Mouse (Mus musculus): ENCODE results near the gene Dctn1.

Gene Dctn1

GRCm38 (mm10) chr6:83215002-83215666 lies 49.4 kb downstream of the Dctn1 start:
- in situ Hi-C loops (cut with MboI, MseI): no loop called here

DNA sequence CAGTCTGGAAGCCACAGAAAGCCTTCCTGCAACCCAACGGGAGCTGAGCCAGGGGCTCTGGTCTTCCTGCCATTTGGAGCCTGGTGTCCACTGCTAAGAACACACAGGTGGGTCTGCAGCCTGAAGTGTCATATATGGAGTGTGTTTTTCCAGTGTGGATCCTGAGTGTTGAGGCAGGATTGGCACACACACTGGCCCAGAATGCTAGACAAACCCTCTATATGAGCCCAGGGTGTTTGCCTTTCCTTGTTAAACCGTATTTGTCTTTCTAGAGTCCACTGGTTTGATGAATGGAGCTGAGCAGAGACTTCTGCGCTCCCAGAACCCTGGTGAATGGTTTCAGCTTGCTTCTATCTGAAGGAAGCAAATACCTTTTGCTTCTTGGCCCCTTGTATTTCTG lies 54.1 kb downstream of the Dctn1 start, which contains the start of gene Slc4a5:
Gene Slc4a5, plus strand, starts transcription at position 15 of the 400 bp plus-strand sequence.
- in situ Hi-C loops (cut with MboI, MseI): no loop called here

DNA sequence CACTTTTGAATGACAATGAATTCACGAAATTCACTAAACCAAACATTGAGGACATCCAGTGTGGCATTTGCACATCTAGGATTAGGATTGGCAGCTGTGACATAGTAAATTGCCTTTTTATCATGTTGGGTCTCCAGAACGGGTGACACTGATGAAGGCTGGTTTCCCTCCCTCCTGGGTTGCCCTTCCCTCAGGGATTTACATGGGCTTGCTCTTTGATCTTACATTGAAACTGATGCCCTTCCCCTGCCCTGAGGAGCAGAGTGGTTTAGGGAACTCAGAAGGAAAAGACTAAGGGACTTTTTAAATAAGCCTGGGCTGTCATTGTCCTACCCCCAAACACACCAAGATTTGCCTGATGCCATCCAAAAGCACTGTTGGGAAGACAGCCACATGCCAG lies 65.8 kb downstream of the Dctn1 start:
- in situ Hi-C loops (cut with MboI, MseI): no loop called here

GRCm38 (mm10) chr6:83233306-83233705 lies 67.6 kb downstream of the Dctn1 start:
- in situ Hi-C loops (cut with MboI, MseI): no loop called here

DNA sequence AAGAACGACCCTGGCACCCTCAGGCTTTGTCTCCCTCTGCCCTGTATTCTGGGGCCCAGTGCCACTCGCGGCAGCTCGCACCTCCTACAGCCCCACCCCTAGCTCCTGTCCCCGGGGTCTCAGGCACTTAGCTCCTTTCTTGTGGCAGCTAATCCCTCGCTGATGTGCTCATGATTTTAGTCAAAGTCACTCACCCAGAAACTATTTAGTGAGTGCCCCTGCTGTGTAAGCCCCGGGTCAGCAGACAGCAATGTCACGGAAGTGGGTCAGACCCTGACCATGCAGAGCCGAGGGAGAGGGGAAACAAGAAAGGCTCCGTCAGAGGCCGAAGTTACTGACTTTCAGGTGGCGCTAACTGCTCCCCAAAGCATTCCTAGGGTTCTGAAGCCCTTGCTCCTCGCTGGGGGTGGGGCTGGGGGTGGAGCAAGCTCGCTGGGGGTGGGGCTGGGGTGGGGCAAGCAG lies 68.6 kb downstream of the Dctn1 start:
- in situ Hi-C loops (cut with MboI, MseI): no loop called here

GRCm38 (mm10) chr6:83237123-83237522 lies 71.4 kb downstream of the Dctn1 start:
- in situ Hi-C loops (cut with MboI, MseI): loop anchor here in 1 of 2 experiments (5.0 kb wide), 1 partner anchor 40 kb away; no protein-coding TSS in a partner anchor

DNA sequence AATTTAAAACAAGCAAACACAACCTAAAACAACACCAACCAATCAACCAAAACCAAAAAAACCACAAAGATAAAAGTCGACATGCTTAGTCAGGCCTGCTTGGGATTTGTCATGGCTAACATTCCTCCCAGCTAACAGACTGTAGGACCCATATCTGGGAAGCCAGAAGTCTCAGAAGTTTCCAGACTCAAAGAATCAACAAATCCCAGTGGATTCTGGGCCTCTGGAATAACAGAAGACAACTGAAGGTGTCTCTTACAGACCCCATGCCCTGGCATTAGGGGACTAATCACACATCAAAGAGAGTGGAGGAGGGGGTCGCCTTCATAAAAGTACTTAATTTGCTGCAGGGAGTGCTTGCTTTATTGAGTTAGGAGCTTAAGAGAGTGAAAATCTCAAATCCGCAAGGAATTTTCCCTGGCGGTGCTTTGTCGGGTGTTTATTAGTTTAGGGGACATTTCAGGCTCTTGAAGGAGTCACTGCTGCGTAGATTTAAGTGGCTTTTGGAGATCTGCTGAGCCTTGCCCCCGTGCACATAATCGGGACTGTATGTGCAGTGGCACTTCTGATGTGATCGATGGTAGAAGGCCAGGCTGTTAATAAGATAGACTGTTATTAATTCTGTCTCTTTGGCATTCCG lies 78.8 kb downstream of the Dctn1 start:
- in situ Hi-C loops (cut with MboI, MseI): no loop called here

- in situ Hi-C loops (cut with MboI, MseI): no loop called here
These were observed 79.4 kb downstream of the Dctn1 start for GRCm38 (mm10) chr6:83245134-83245533.

- in situ Hi-C loops (cut with MboI, MseI): no loop called here
These were observed 80.3 kb downstream of the Dctn1 start for GRCm38 (mm10) chr6:83245997-83246396.

DNA sequence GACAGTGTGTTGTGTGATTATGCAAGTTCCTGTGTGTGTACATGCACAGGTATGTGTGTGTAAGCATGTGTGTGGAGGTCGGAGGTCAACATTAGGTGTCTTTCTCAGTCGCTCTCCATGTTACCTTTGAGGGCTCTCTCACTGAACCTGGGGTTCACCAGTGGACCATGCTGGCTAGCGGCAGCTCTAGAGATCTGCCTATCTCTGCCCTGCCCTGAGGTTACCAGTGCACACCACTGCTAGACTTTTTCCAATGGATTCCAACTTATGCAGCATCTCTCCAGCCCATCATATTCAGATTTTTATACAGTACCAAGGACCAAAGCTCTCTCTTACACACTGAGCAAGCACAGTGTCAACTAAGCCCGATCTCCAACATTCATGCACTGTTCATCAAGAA lies 81.0 kb downstream of the Dctn1 start:
- in situ Hi-C loops (cut with MboI, MseI): no loop called here

DNA sequence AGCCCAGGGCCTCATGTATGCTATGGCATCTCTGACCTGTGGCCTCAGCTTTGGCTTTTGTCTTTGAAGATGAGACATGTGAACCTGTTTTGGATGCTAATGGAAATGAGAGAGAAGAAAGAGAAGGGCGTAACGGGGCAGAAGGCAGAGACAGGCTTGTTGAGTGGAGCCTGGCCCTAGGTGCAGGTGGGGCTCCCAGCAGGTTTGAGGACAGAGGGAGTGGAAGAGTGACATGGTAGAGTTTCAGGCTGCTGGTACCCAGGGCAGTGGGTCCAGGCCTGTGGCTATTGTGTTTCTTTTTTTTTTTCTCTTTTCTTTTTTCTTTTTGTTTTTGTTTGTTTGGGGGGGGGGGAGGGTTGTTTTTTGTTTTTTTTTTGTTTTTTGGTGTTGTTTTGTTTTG lies 81.4 kb downstream of the Dctn1 start:
- in situ Hi-C loops (cut with MboI, MseI): no loop called here
